Mouse (Mus musculus) limb, embryonic 13.5 days (tissue): Measurements from ENCODE around the gene Insm1. TPM values are rescaled to one million over a fixed set of nuclear protein-coding genes. Genes with fewer than 3 reads are reported as not detected.
A peak's percentile ranks its signal among the peaks of the same experiment; 100 is the strongest.

Experiments used
- ATAC-seq: fragments of 200-750 bp; cut with Nextera tagmentation; 2 replicates; pipeline ENCODE4 v1.8.0; 2017; ENCODE audit warnings: low read depth, moderate number of reproducible peaks, moderate TSS enrichment; ENCODE audit not compliant: low FRiP score
- H3K27ac ChIP-seq: fragments of 300-500 bp; sonication (generic); 2 replicates; pipeline ENCODE4 v1.5.1; 2015; ENCODE audit warnings: inconsistent platforms, mild to moderate bottlenecking, moderate library complexity
- H3K27me3 ChIP-seq: fragments of 300-500 bp; sonication (generic); 2 replicates; pipeline ENCODE4 v1.6.1; 2015; ENCODE audit warnings: mild to moderate bottlenecking, inconsistent platforms
- H3K36me3 ChIP-seq: fragments of 300-500 bp; sonication (generic); 2 replicates; pipeline ENCODE4 v1.6.1; 2015; ENCODE audit warnings: inconsistent platforms, mild to moderate bottlenecking, moderate library complexity
- H3K4me1 ChIP-seq: fragments of 300-500 bp; sonication (generic); 2 replicates; pipeline ENCODE4 v1.6.1; 2015; ENCODE audit warnings: inconsistent platforms
- H3K4me2 ChIP-seq: fragments of 300-500 bp; sonication (generic); replicated peaks from 2 replicates; pipeline ENCODE4 v1.6.1; 2015; ENCODE audit warnings: inconsistent platforms, mild to moderate bottlenecking, moderate library complexity
- H3K4me3 ChIP-seq: fragments of 300-500 bp; sonication (generic); 2 replicates; pipeline ENCODE4 v1.5.1; 2015; ENCODE audit warnings: moderate library complexity, mild to moderate bottlenecking, inconsistent platforms
- H3K9ac ChIP-seq: fragments of 300-500 bp; sonication (generic); 2 replicates; pipeline ENCODE4 v1.6.1; 2015; ENCODE audit warnings: mild to moderate bottlenecking, inconsistent platforms
- H3K9me3 ChIP-seq: fragments of 300-500 bp; sonication (generic); 2 replicates; pipeline ENCODE4 v1.6.1; 2016; ENCODE audit warnings: inconsistent platforms
- WGBS: fragments of 180-500 bp; shearing (Covaris S2); methylation state at CpG from one replicate; pipeline ENCODE4 v1.1.7; 2015; 5-methylcytosine and 5-hydroxymethylcytosine counted together
- polyA plus RNA-seq: library from polyadenylated mRNA; unstranded; fragments of >200 nt; fragmentation: Nextera tagmentation; extraction: Ambion mirVana; gene quantifications from 2 replicates; pipeline ENCODE4 v1.2.1, GENCODE M21; 2015

The Insm1 gene
- 0.10 TPM in 1 of 2 replicates, not detected in the other for polyA plus RNA-seq

GRCm38 (mm10) chr2:146221076-146221928, at the start of gene Insm1:
Gene Insm1, plus strand, starts transcription at chr2:146221921.
- under 1% methylated on average over 83 of the region's 86 CpGs for WGBS
- H3K9ac ChIP-seq, result peak within 1 kb of the TSS; percentile 48

GRCm38 (mm10) chr2:146172106-146172505, 49.6 kb upstream of the Insm1 start:
- no peaks in the 10 kb centered on the region for H3K4me1 ChIP-seq
- no peak for ATAC-seq
- no peak overlapping the region for H3K27ac ChIP-seq
- no peaks in the 10 kb centered on the region for H3K27me3 ChIP-seq
- H3K9ac ChIP-seq, result no peak overlapping the region
- WGBS, result 56% methylated on average over 4 of the region's 4 CpGs
- no peak overlapping the region for H3K4me3 ChIP-seq
- no peaks in the 10 kb centered on the region for H3K36me3 ChIP-seq
- no peak overlapping the region for H3K4me2 ChIP-seq
- no peaks in the 10 kb centered on the region for H3K9me3 ChIP-seq

More at GRCm38 (mm10) chr2:146221076-146221928, at the start of gene Insm1:
- peak; percentile 54; the same call in 1 of the 2 replicates for ATAC-seq
- Histone ChIP-seq H3K27me3 (peaks cover 94% of the 10 kb centered on the region), H3K4me3 (peak within 1 kb of the TSS; percentile 56), H3K27ac (no peak within 1 kb of the TSS), H3K4me2 (peak within 1 kb of the TSS; percentile 98), H3K4me1 (peaks cover 40% of the 10 kb centered on the region), H3K9me3 (no peaks in the 10 kb centered on the region), H3K36me3 (no peaks in the 10 kb centered on the region)

GRCm38 (mm10) chr2:146174173-146174572, 47.5 kb upstream of the Insm1 start:
- Histone ChIP-seq H3K9ac (no peak overlapping the region), H3K4me3 (no peak overlapping the region), H3K9me3 (no peaks in the 10 kb centered on the region), H3K36me3 (no peaks in the 10 kb centered on the region), H3K27ac (no peak overlapping the region), H3K4me2 (no peak overlapping the region), H3K27me3 (no peaks in the 10 kb centered on the region), H3K4me1 (no peaks in the 10 kb centered on the region)
- WGBS, result 83% methylated on average over 7 of the region's 7 CpGs
- ATAC-seq, result no peak

GRCm38 (mm10) chr2:146178718-146179117, 43.0 kb upstream of the Insm1 start:
- H3K27me3 ChIP-seq, result no peaks in the 10 kb centered on the region

GRCm38 (mm10) chr2:146183830-146184793, 37.6 kb upstream of the Insm1 start:
- Histone ChIP-seq H3K9me3 (no peaks in the 10 kb centered on the region), H3K36me3 (no peaks in the 10 kb centered on the region), H3K4me1 (no peaks in the 10 kb centered on the region), H3K27me3 (no peaks in the 10 kb centered on the region), H3K4me3 (no peak overlapping the region), H3K27ac (no peak overlapping the region), H3K4me2 (no peak overlapping the region), H3K9ac (no peak overlapping the region)
- WGBS, result 76% methylated on average over 24 of the region's 24 CpGs
- ATAC-seq, result no peak

More at GRCm38 (mm10) chr2:146178718-146179117, 43.0 kb upstream of the Insm1 start:
- Histone ChIP-seq H3K36me3 (no peaks in the 10 kb centered on the region), H3K9me3 (no peaks in the 10 kb centered on the region), H3K4me1 (no peaks in the 10 kb centered on the region), H3K4me2 (no peak overlapping the region), H3K27ac (no peak overlapping the region), H3K4me3 (no peak overlapping the region), H3K9ac (no peak overlapping the region)
- ATAC-seq, result no peak
- WGBS, result 66% methylated on average over 1 of the region's 1 CpGs

- Histone ChIP-seq H3K27ac (no peak overlapping the region), H3K4me2 (no peak overlapping the region), H3K4me1 (no peaks in the 10 kb centered on the region), H3K9me3 (no peaks in the 10 kb centered on the region), H3K9ac (no peak overlapping the region), H3K27me3 (no peaks in the 10 kb centered on the region), H3K4me3 (no peak overlapping the region), H3K36me3 (no peaks in the 10 kb centered on the region)
- ATAC-seq, result no peak
- WGBS, result 91% methylated on average over 11 of the region's 11 CpGs
Measured at GRCm38 (mm10) chr2:146196126-146196525, 25.6 kb upstream of the Insm1 start.

GRCm38 (mm10) chr2:146197947-146198346, 23.8 kb upstream of the Insm1 start:
- whole genome bisulfite sequencing, result 78% methylated on average over 7 of the region's 7 CpGs
- H3K27me3 ChIP-seq, result no peaks in the 10 kb centered on the region
- H3K4me2 ChIP-seq, result no peak overlapping the region
- no peaks in the 10 kb centered on the region for H3K9me3 ChIP-seq
- no peaks in the 10 kb centered on the region for H3K4me1 ChIP-seq
- no peaks in the 10 kb centered on the region for H3K36me3 ChIP-seq
- no peak overlapping the region for H3K27ac ChIP-seq
- no peak overlapping the region for H3K4me3 ChIP-seq
- H3K9ac ChIP-seq, result no peak overlapping the region
- ATAC-seq, result no peak

GRCm38 (mm10) chr2:146210968-146211367, 10.8 kb upstream of the Insm1 start:
- no peak for ATAC-seq
- H3K27ac ChIP-seq, result no peak overlapping the region
- no peak overlapping the region for H3K4me2 ChIP-seq
- no peaks in the 10 kb centered on the region for H3K4me1 ChIP-seq
- 44% methylated on average over 4 of the region's 4 CpGs for WGBS
- no peaks in the 10 kb centered on the region for H3K9me3 ChIP-seq
- H3K27me3 ChIP-seq, result peaks cover 22% of the 10 kb centered on the region
- no peak overlapping the region for H3K9ac ChIP-seq
- H3K36me3 ChIP-seq, result no peaks in the 10 kb centered on the region
- H3K4me3 ChIP-seq, result no peak overlapping the region

- no peak overlapping the region for H3K4me2 ChIP-seq
- no peak overlapping the region for H3K9ac ChIP-seq
- H3K4me3 ChIP-seq, result no peak overlapping the region
- H3K27me3 ChIP-seq, result peaks cover 56% of the 10 kb centered on the region
- H3K9me3 ChIP-seq, result no peaks in the 10 kb centered on the region
- 3% methylated on average over 9 of the region's 9 CpGs for WGBS
- H3K4me1 ChIP-seq, result peaks cover 12% of the 10 kb centered on the region
- no peaks in the 10 kb centered on the region for H3K36me3 ChIP-seq
- no peak for ATAC-seq
- H3K27ac ChIP-seq, result no peak overlapping the region
Measured at GRCm38 (mm10) chr2:146214715-146215114, 7.0 kb upstream of the Insm1 start.

- Histone ChIP-seq H3K27ac (no peak overlapping the region), H3K9me3 (no peaks in the 10 kb centered on the region), H3K4me3 (no peak overlapping the region), H3K4me1 (peaks cover 21% of the 10 kb centered on the region), H3K4me2 (no peak overlapping the region), H3K27me3 (peaks cover 70% of the 10 kb centered on the region), H3K9ac (no peak overlapping the region), H3K36me3 (no peaks in the 10 kb centered on the region)
- no peak for ATAC-seq
- 12% methylated on average over 14 of the region's 14 CpGs for WGBS
Measured at GRCm38 (mm10) chr2:146216111-146217064, 5.3 kb upstream of the Insm1 start.
